Mouse (Mus musculus): ENCODE results near the gene 4933425L06Rik. TPM values are rescaled to one million over a fixed set of nuclear protein-coding genes. Genes with fewer than 3 reads are reported as not detected.

4933425L06Rik gene
- not detected in 2 replicates for total RNA-seq (2023)

DNA sequence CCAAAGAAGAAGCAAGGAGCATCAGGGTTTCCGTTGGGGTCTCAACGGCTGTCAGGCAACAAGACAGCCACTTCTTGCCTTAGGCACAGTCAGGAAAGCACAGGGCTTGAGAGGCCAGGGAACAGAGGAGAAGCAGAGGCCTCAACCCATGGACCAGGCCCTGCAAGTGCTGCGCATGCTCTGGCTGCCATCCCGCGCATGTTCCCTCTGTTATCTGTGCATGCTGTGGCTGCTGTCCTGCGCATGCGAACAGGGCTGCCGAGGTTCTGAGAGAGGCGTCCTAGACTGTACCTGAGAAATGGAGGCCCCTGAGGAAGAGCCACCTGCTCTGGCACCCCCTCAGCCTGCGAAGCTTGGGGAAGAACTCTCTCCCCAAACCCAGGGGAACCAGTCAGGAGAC is at the start of gene 4933425L06Rik:
4933425L06Rik (plus strand) TSS at position 261 of the 400 bp plus-strand sequence.

DNA sequence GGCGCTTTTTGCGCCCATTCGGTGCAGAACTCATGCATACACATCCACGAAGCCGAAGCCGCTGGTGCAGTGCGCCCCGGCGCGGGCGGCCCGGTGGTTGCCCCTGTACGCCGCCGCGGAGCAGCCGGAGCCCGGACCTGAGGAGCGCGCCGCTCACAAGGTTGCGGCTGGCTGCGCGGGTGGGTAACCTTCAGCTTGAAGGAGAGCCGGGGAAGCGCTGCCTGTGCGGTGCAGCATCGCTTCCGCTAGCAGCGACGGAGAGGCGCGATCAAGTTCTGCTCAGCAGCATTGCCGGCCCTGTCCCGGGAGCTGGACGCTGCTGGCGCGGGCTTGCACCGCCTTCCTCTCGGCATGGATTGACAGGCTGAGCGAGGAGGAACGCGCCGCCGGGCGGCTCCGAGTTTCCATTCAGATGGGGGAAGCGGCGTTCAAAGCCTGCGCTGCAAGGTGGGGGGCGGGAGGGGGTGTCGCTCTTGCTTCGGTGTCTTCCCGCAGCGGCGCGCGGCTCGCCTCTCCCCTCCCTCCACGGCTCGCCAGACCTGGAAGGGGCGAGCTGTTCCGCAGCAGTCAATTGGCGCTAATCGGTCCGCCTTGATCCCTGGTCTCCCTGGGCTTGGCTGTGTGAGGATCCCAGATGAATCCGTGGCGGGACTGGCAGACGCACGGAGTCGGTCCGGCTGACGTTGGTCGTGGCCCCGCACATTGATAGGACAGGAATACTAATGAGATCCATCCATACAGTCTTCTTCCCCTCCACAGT is 27.6 kb upstream of the 4933425L06Rik start, which contains the start of gene Rgs7bp:
Rgs7bp (minus strand) TSS at position 750 of the 760 bp plus-strand sequence.

Other genes with a start within 250 kb of the 4933425L06Rik start
- not detected in 2 replicates for gene Shisal2b, start 218.2 kb upstream of the 4933425L06Rik start, total RNA-seq (2023)
- not detected in 2 replicates for gene Rgs7bp, start 27.2 kb upstream of the 4933425L06Rik start, total RNA-seq (2023)
- not detected in 2 replicates for gene Rnf180, start 212.7 kb downstream of the 4933425L06Rik start, total RNA-seq (2023)

Measured in neutrophil, adult 65 days (primary cell).